Mouse (Mus musculus) E14TG2a.4 (cell line): ENCODE measurements around the gene Ush1g.
A peak's percentile ranks its signal among the peaks of the same experiment; 100 is the strongest.

Experiments used
- H3K27me3 ChIP-seq: 2 replicates; pipeline ENCODE4 v1.6.1; 2014; ENCODE audit warnings: low read length, control low read depth; ENCODE audit not compliant: insufficient read depth
- H3K36me3 ChIP-seq: 2 replicates; pipeline ENCODE4 v1.6.1; 2014; ENCODE audit warnings: low read length, control low read depth; ENCODE audit not compliant: insufficient read depth
- H3K4me1 ChIP-seq: replicated peaks from 2 replicates; pipeline ENCODE4 v1.6.1; 2014; ENCODE audit warnings: low read depth, low read length, control low read depth
- H3K4me3 ChIP-seq: replicated peaks from 2 replicates; pipeline ENCODE4 v1.5.1; 2014; ENCODE audit warnings: mild to moderate bottlenecking, low read length
- H3K9me3 ChIP-seq: 2 replicates; pipeline ENCODE4 v1.6.1; 2014; ENCODE audit warnings: low read length, control low read depth
- CTCF ChIP-seq: conservative IDR thresholded peaks from 2 replicates; pipeline ENCODE4 v1.5.1; 2014; ENCODE audit warnings: low read length
- NANOG ChIP-seq: IDR thresholded peaks from 2 replicates; pipeline ENCODE4 v1.6.1; 2014; ENCODE audit warnings: borderline replicate concordance, low read length, mixed read lengths
- POU5F1 ChIP-seq: IDR thresholded peaks from 2 replicates; pipeline ENCODE4 v1.6.1; 2014; ENCODE audit warnings: low read length, borderline replicate concordance

Gene Ush1g

DNA sequence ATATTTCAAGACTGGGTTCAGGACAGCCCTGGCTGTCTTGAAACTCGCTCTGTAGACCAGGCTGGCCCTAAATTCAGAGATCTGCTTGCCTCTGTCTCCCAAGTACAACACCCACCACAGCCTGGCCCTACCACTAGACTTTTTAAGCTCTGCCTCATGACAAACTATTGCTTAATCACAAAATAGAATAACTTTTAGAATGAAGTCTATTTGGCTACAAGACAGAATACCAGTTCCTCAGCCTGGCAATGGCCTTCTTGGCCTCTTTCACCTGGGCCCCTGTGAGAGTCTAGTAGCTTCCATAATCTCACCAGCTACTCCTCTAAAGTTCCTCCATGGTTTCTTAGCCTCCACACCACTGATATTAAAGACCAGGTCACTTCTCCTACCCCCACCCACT lies 31.5 kb downstream of the Ush1g start:
- Histone ChIP-seq H3K4me1 (peaks cover 64% of the 10 kb centered on the region), H3K27me3 (no peaks in the 10 kb centered on the region), H3K36me3 (no peaks in the 10 kb centered on the region), H3K9me3 (no peaks in the 10 kb centered on the region), H3K4me3 (no peak overlapping the region)
- TF ChIP-seq POU5F1 = no peak
- TF ChIP-seq NANOG = no peak
- no peak for TF ChIP-seq CTCF

DNA sequence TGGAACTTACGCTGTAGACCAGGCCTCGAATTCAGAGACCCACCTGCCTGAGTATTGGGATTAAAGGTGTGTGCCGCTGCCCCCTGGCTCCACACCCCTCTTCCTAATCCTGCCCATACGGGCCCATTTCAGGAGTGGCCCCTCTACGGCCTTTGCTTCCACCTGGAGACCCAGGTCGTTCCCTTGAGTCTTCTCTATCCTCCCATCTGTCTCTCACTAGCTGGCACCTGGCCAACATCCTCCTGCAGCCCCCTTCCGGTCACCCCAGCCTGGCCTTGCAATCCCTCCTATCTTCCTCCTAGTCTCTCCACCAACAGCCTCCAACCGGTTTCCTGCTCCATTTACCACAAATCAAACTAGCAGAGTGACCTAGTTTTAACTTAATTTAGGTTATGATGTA lies 32.0 kb downstream of the Ush1g start:
- peaks cover 68% of the 10 kb centered on the region for H3K4me1 ChIP-seq
- H3K9me3 ChIP-seq = no peaks in the 10 kb centered on the region
- H3K4me3 ChIP-seq = no peak overlapping the region
- no peaks in the 10 kb centered on the region for H3K36me3 ChIP-seq
- TF ChIP-seq POU5F1 (no peak), NANOG (no peak), CTCF (no peak)
- no peaks in the 10 kb centered on the region for H3K27me3 ChIP-seq

DNA sequence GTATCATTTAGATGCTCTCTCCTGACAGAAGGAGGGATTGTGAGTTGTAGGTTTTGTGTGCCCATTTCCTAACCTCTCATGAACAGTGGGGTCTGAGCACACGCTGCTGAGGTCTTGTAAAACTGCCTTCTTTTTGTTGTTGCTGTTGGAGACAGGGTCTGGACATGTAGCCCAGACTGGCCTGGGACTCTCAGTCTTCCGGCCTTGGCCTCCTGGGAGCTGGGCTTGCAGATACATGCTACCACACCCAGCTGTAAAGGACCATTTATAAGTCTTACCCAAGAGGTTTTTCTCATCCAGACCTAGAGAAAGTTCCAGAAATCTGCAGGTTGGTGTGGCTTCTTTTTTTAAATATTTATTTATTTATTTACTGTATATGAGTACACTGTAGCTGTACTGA lies 33.5 kb downstream of the Ush1g start:
- H3K4me3 ChIP-seq = no peak overlapping the region
- H3K9me3 ChIP-seq = no peaks in the 10 kb centered on the region
- peaks cover 59% of the 10 kb centered on the region for H3K4me1 ChIP-seq
- TF ChIP-seq NANOG (no peak), CTCF (no peak), POU5F1 (no peak)
- no peaks in the 10 kb centered on the region for H3K36me3 ChIP-seq
- no peaks in the 10 kb centered on the region for H3K27me3 ChIP-seq

- Histone ChIP-seq H3K36me3 (no peaks in the 10 kb centered on the region), H3K9me3 (no peaks in the 10 kb centered on the region), H3K4me1 (peaks cover 51% of the 10 kb centered on the region), H3K27me3 (no peaks in the 10 kb centered on the region), H3K4me3 (no peak overlapping the region)
- no peak for TF ChIP-seq NANOG
- no peak for TF ChIP-seq CTCF
- no peak for TF ChIP-seq POU5F1
Measured at GRCm38 (mm10) chr11:115287386-115287785, 34.5 kb downstream of the Ush1g start.

GRCm38 (mm10) chr11:115286201-115286993 lies 35.4 kb downstream of the Ush1g start:
- Histone ChIP-seq H3K4me3 (peak overlapping the region; percentile 45; the same call in 1 of the 2 replicates), H3K27me3 (no peaks in the 10 kb centered on the region), H3K9me3 (no peaks in the 10 kb centered on the region), H3K36me3 (no peaks in the 10 kb centered on the region), H3K4me1 (peaks cover 41% of the 10 kb centered on the region)
- TF ChIP-seq CTCF (no peak), NANOG (no peak), POU5F1 (no peak)

- H3K36me3 ChIP-seq = no peaks in the 10 kb centered on the region
- H3K4me3 ChIP-seq = no peak overlapping the region
- H3K4me1 ChIP-seq = peaks cover 36% of the 10 kb centered on the region
- no peaks in the 10 kb centered on the region for H3K9me3 ChIP-seq
- TF ChIP-seq POU5F1 = no peak
- no peak for TF ChIP-seq CTCF
- TF ChIP-seq NANOG = no peak
- H3K27me3 ChIP-seq = no peaks in the 10 kb centered on the region
Measured at GRCm38 (mm10) chr11:115285282-115285681, 36.6 kb downstream of the Ush1g start.

DNA sequence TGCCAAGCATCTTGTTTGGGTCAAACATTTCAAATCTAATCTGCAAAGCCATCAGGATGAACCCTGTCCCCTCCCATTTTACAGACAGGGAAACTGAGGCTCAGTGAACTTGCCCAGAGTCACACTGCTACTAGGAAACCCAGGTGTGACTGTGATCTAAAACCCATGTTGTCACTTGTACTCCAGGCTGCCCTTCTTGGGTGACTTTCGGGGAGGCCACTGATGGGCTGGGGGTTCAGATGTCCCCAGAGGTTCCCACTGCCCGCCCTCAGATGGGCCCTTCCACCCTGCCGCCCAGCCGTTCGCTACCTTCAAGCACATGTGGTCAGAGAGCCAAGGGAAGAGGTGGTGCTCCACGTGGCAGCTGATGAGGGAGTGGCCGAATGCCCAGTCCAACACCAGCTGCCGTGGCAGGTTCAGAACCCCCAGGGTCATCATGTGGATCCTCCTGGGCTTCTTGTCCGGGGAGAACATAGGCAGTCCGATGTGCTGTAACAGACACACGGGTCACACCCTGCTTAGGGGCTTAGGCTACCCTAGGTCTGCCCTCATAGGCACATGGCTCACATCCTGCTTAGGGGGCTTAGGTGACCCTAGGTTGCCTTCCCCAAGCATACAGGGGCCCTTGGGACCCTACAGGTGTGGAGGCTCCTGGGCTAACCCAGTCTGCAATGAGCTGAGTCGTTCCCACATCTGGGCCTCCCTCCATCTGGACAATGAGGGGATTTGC lies 37.8 kb downstream of the Ush1g start:
- Histone ChIP-seq H3K4me1 (peaks cover 39% of the 10 kb centered on the region), H3K9me3 (no peaks in the 10 kb centered on the region), H3K4me3 (no peak overlapping the region), H3K36me3 (no peaks in the 10 kb centered on the region), H3K27me3 (no peaks in the 10 kb centered on the region)
- TF ChIP-seq CTCF (no peak), POU5F1 (no peak), NANOG (no peak)

GRCm38 (mm10) chr11:115283486-115283765 lies 38.4 kb downstream of the Ush1g start:
- Histone ChIP-seq H3K9me3 (no peaks in the 10 kb centered on the region), H3K4me3 (no peak overlapping the region), H3K4me1 (peaks cover 39% of the 10 kb centered on the region), H3K27me3 (no peaks in the 10 kb centered on the region), H3K36me3 (no peaks in the 10 kb centered on the region)
- TF ChIP-seq NANOG = no peak
- TF ChIP-seq CTCF = no peak
- TF ChIP-seq POU5F1 = no peak
